Mouse (Mus musculus) E14TG2a.4 (cell line): ENCODE data around the gene Ankrd63.

Experiments
- CTCF ChIP-seq: conservative IDR thresholded peaks from 2 replicates; pipeline ENCODE4 v1.5.1; 2014; ENCODE audit warnings: low read length
- NANOG ChIP-seq: IDR thresholded peaks from 2 replicates; pipeline ENCODE4 v1.6.1; 2014; ENCODE audit warnings: borderline replicate concordance, low read length, mixed read lengths
- POU5F1 ChIP-seq: IDR thresholded peaks from 2 replicates; pipeline ENCODE4 v1.6.1; 2014; ENCODE audit warnings: low read length, borderline replicate concordance

DNA sequence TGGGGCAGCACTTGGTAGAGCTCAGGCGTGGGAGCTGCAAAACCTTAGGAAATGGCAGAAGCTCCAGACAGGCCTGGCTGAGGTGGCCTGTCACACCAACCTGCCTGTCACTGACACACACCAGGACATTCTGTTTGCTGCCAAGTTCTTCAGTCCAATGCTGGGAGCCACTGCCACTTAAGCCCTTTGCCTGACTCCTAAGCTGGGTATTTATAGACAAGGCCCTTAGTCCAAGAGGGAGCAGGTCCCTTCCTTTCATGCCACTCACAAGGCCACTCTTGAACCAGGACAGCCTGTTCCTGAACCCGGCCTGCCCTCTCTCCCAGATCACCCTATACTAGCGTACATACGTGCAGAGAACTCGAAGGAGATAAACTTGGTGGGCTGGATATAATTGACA is 12.9 kb upstream of the Ankrd63 start:
- TF ChIP-seq CTCF = no peak
- TF ChIP-seq POU5F1 = no peak
- no peak for TF ChIP-seq NANOG
